Mouse (Mus musculus) intestine, embryonic 14.5 days (tissue): Measurements from ENCODE around the gene Omt2b. TPM values are rescaled to one million over a fixed set of nuclear protein-coding genes. Genes with fewer than 3 reads are reported as not detected.

Experiments
- polyA plus RNA-seq: library from polyadenylated mRNA; unstranded; fragments of >200 nt; fragmentation: Nextera tagmentation; extraction: Ambion mirVana; gene quantifications from 2 replicates; pipeline ENCODE4 v1.2.1, GENCODE M21; 2014

Omt2b gene
- polyA plus RNA-seq, 1 experiment from 2014 or later: not detected

Other genes with a start within 250 kb of the Omt2b start
- 35.3 and 43.0 TPM in 2 replicates for gene Fbxo9, start 218.5 kb upstream of the Omt2b start, polyA plus RNA-seq
- gene Ick, start 218.4 kb upstream of the Omt2b start, polyA plus RNA-seq: 25.7 TPM in 2 replicates
- 43.1 and 46.6 TPM in 2 replicates for gene Gsta4, start 144.8 kb upstream of the Omt2b start, polyA plus RNA-seq
- 1.2 and 3.1 TPM in 2 replicates for gene Gsta1, start 96.9 kb upstream of the Omt2b start, polyA plus RNA-seq
- 1.1 and 1.7 TPM in 2 replicates for gene Gm3776, start 70.5 kb upstream of the Omt2b start, polyA plus RNA-seq
- gene Gm10639, start 37.7 kb upstream of the Omt2b start, polyA plus RNA-seq: not detected in 2 replicates
- not detected in 2 replicates for gene Omt2a, start 12.8 kb upstream of the Omt2b start, polyA plus RNA-seq
- gene Gsta2, start 28.2 kb downstream of the Omt2b start, polyA plus RNA-seq: 0.74 and 2.9 TPM in 2 replicates
- not detected in 2 replicates for gene Dppa5a, start 40.6 kb downstream of the Omt2b start, polyA plus RNA-seq
- 0.24 and 0.40 TPM in 2 replicates for gene Ooep, start 51.1 kb downstream of the Omt2b start, polyA plus RNA-seq
- gene Ddx43, start 68.2 kb downstream of the Omt2b start, polyA plus RNA-seq: 0.54 and 0.86 TPM in 2 replicates
- gene Cgas, start 115.6 kb downstream of the Omt2b start, polyA plus RNA-seq: 1.9 and 2.4 TPM in 2 replicates
- 25.5 and 26.8 TPM in 2 replicates for gene Mto1, start 120.6 kb downstream of the Omt2b start, polyA plus RNA-seq
- gene Gm17324, start 121.2 kb downstream of the Omt2b start, polyA plus RNA-seq: 0.44 TPM in 1 of 2 replicates, not detected in the other
- 5,695 and 6,055 TPM in 2 replicates for gene Eef1a1, start 161.6 kb downstream of the Omt2b start, polyA plus RNA-seq